In the genomic region with DNA sequence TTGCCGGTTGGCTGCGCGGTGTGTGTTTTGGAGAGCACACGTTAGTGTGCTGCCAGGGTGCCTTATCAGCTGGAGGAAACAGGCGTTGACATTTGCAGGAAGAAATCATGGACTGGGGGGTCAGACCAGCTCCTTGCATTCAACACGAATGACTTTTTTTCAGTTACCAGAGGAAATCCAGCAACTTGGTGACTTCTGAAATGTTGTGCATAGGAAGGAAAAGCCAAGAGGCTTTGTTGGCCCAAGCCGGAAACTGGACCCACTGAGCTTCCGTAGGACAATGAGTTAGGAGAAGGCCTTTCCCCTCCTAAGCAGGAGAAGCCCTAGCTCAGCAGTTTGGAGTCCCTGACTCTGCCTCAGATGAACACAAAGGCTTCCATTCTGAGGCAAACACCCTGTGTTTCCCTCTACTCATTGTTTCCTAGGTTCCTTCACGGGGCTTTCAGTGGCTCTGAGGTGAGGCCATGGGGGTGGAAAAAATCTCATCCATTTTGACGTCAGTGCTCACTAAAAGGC, we compare ENCODE assay signal across 11 mouse cellular contexts. TPM values are rescaled to one million over a fixed set of nuclear protein-coding genes. Genes with fewer than 3 reads are reported as not detected.
DNase-seq lines count a peak whose midpoint lies in the region; ATAC-seq and TF ChIP-seq lines count a peak whose summit lies in the region.
"Had no signal": no experiment of that assay in that cellular context is flagged by ENCODE, and none has a peak within 500 bp of the region (broad histone marks: within the 10 kb centered on the region; RNA-seq: fewer than 3 reads in every experiment).

No protein-coding gene starts in this region.

- H3K4me2 ChIP-seq in heart, embryonic 15.5 days: no peak overlapping the region
- H3K4me2 ChIP-seq in kidney, postnatal 0 days (ENCODE audit: low read length): no peak overlapping the region
- no peak overlapping the region for H3K4me2 ChIP-seq in midbrain, embryonic 15.5 days
- H3K4me2 ChIP-seq in intestine, embryonic 15.5 days (replicated peaks): no peak overlapping the region
- H3K4me2 ChIP-seq in forebrain, embryonic 12.5 days: no peak overlapping the region

- ATAC-seq in heart, embryonic 15.5 days (replicated peaks; ENCODE audit: insufficient number of reproducible peaks, insufficient read depth, low FRiP score, low read depth): peak; percentile 64; the same call in 1 of the 2 replicates
- no peak for ATAC-seq in kidney, postnatal 0 days (replicated peaks; ENCODE audit: low FRiP score, low read depth)
- ATAC-seq in megakaryocyte progenitor cell, adult 5-6 weeks (replicated peaks; ENCODE audit: poor library complexity): no peak
- ATAC-seq in midbrain, embryonic 15.5 days (replicated peaks): no peak
- ATAC-seq in intestine, embryonic 15.5 days: no peak
- ATAC-seq in forebrain, embryonic 12.5 days (ENCODE audit: low FRiP score): no peak
- ATAC-seq: intestine, postnatal 0 days had no signal

- no peaks in the 10 kb centered on the region for H3K9me3 ChIP-seq in heart, embryonic 15.5 days (replicated peaks)
- H3K9me3 ChIP-seq in kidney, postnatal 0 days (replicated peaks; ENCODE audit: low read length): no peaks in the 10 kb centered on the region
- no peaks in the 10 kb centered on the region for H3K9me3 ChIP-seq in midbrain, embryonic 15.5 days
- no peaks in the 10 kb centered on the region for H3K9me3 ChIP-seq in intestine, embryonic 15.5 days
- H3K9me3 ChIP-seq in forebrain, embryonic 12.5 days: no peaks in the 10 kb centered on the region
- H3K9me3 ChIP-seq: forebrain, embryonic 10.5 days had no signal

- no peaks in the 10 kb centered on the region for H3K36me3 ChIP-seq in heart, embryonic 15.5 days
- no peaks in the 10 kb centered on the region for H3K36me3 ChIP-seq in kidney, postnatal 0 days (ENCODE audit: insufficient read depth, low read length)
- no peaks in the 10 kb centered on the region for H3K36me3 ChIP-seq in midbrain, embryonic 15.5 days (replicated peaks)
- no peaks in the 10 kb centered on the region for H3K36me3 ChIP-seq in intestine, embryonic 15.5 days
- H3K36me3 ChIP-seq in forebrain, embryonic 12.5 days (replicated peaks): no peaks in the 10 kb centered on the region
- H3K36me3 ChIP-seq: forebrain, embryonic 10.5 days had no signal

- WGBS in heart, embryonic 15.5 days: 41% methylated on average over 10 of the region's 10 CpGs
- 58% methylated on average over 10 of the region's 10 CpGs for WGBS in kidney, postnatal 0 days
- 74% methylated on average over 10 of the region's 10 CpGs for WGBS in midbrain, embryonic 15.5 days
- WGBS in intestine, embryonic 15.5 days: 72% methylated on average over 10 of the region's 10 CpGs
- WGBS in forebrain, embryonic 12.5 days: 77% methylated on average over 10 of the region's 10 CpGs

- H3K27me3 ChIP-seq in heart, embryonic 15.5 days: peaks cover 6% of the 10 kb centered on the region
- no peaks in the 10 kb centered on the region for H3K27me3 ChIP-seq in kidney, postnatal 0 days (ENCODE audit: insufficient read depth, low read length)
- no peaks in the 10 kb centered on the region for H3K27me3 ChIP-seq in midbrain, embryonic 15.5 days (replicated peaks)
- no peaks in the 10 kb centered on the region for H3K27me3 ChIP-seq in intestine, embryonic 15.5 days (replicated peaks)
- no peaks in the 10 kb centered on the region for H3K27me3 ChIP-seq in forebrain, embryonic 12.5 days

- H3K27ac ChIP-seq in heart, embryonic 15.5 days: peak overlapping the region; percentile 38
- peak overlapping the region; percentile 69 for H3K27ac ChIP-seq in kidney, postnatal 0 days
- no peak overlapping the region for H3K27ac ChIP-seq in midbrain, embryonic 15.5 days
- no peak overlapping the region for H3K27ac ChIP-seq in intestine, embryonic 15.5 days
- no peak overlapping the region for H3K27ac ChIP-seq in forebrain, embryonic 12.5 days
- H3K27ac ChIP-seq: forebrain, embryonic 10.5 days had no signal

- peaks cover 23% of the 10 kb centered on the region for H3K4me1 ChIP-seq in heart, embryonic 15.5 days (replicated peaks)
- 0 out of 2 replicates have a peak, but pooled peaks cover 6% of the 10 kb centered on the region for H3K4me1 ChIP-seq in kidney, postnatal 0 days (replicated peaks; ENCODE audit: insufficient read depth, low read length)
- H3K4me1 ChIP-seq in midbrain, embryonic 15.5 days: no peaks in the 10 kb centered on the region
- H3K4me1 ChIP-seq in intestine, embryonic 15.5 days (replicated peaks): no peaks in the 10 kb centered on the region; the same call in 1 of the 2 replicates
- no peaks in the 10 kb centered on the region; the same call in 1 of the 2 replicates for H3K4me1 ChIP-seq in forebrain, embryonic 12.5 days
- H3K4me1 ChIP-seq: forebrain, embryonic 10.5 days had no signal

- DNase-seq in CD4-positive helper T cell, adult 2 months (ENCODE audit: low read depth, low spot score): peak; percentile 58
- DNase-seq in R1 (ENCODE audit: low read depth, low spot score): peak; percentile 80
- peak; percentile 65 for DNase-seq in kidney, postnatal 0 days (ENCODE audit: low spot score)
- DNase-seq: cerebellum, adult 2 months had no signal

- H3K4me3 ChIP-seq in heart, embryonic 15.5 days: no peak overlapping the region
- no peak overlapping the region for H3K4me3 ChIP-seq in kidney, postnatal 0 days (replicated peaks; ENCODE audit: low read depth, low read length)
- no peak overlapping the region for H3K4me3 ChIP-seq in midbrain, embryonic 15.5 days
- H3K4me3 ChIP-seq in intestine, embryonic 15.5 days (replicated peaks): no peak overlapping the region
- no peak overlapping the region for H3K4me3 ChIP-seq in forebrain, embryonic 12.5 days (replicated peaks)
- H3K4me3 ChIP-seq: forebrain, embryonic 10.5 days had no signal

- no peak for TF ChIP-seq CTCF in kidney, postnatal 0 days (IDR thresholded peaks at IDR 0.05; ENCODE audit: low read depth)

- H3K9ac ChIP-seq in heart, embryonic 15.5 days: no peak overlapping the region
- no peak overlapping the region for H3K9ac ChIP-seq in kidney, postnatal 0 days (ENCODE audit: low read depth, low read length)
- H3K9ac ChIP-seq in midbrain, embryonic 15.5 days: no peak overlapping the region
- no peak overlapping the region for H3K9ac ChIP-seq in intestine, embryonic 15.5 days
- H3K9ac ChIP-seq in forebrain, embryonic 12.5 days: no peak overlapping the region

RNA-seq across cellular contexts. Expression of gene Lrch1, which starts 26.5 kb away (rescaled TPM):
- 10.9 and 12.6 TPM in 2 replicates for polyA plus RNA-seq in heart, embryonic 15.5 days (2015; fragmentation: Nextera tagmentation; extraction: Ambion mirVana)
- 16.1 and 16.3 TPM in 2 replicates for polyA plus RNA-seq in kidney, postnatal 0 days (2015; fragmentation: Nextera tagmentation; extraction: Ambion mirVana)
- 12.1 and 14.3 TPM in 2 replicates for total RNA-seq in megakaryocyte progenitor cell, adult 5-6 weeks (2015)
- total RNA-seq in megakaryocyte progenitor cell, adult 5-6 weeks (2017): 9.3 and 11.3 TPM in 2 replicates
- 15.2 and 25.4 TPM in 2 replicates for polyA plus RNA-seq in midbrain, embryonic 15.5 days (2015; fragmentation: Nextera tagmentation; extraction: Ambion mirVana)
- 11.8 and 12.5 TPM in 2 replicates for polyA plus RNA-seq in intestine, embryonic 15.5 days (2015; fragmentation: Nextera tagmentation; extraction: Ambion mirVana)
- 12.6 and 13.6 TPM in 2 replicates for polyA plus RNA-seq in forebrain, embryonic 12.5 days (2016; fragmentation: Nextera tagmentation; extraction: Ambion mirVana)

RNA-seq across cellular contexts. Expression of gene Rubcnl, which starts 41.6 kb away (rescaled TPM):
- 1.8 TPM in 2 replicates for polyA plus RNA-seq in heart, embryonic 15.5 days (2015; fragmentation: Nextera tagmentation; extraction: Ambion mirVana)
- 0.22 and 0.45 TPM in 2 replicates for polyA plus RNA-seq in kidney, postnatal 0 days (2015; fragmentation: Nextera tagmentation; extraction: Ambion mirVana)
- 2.2 and 2.4 TPM in 2 replicates for total RNA-seq in megakaryocyte progenitor cell, adult 5-6 weeks (2015)
- 1.4 and 2.3 TPM in 2 replicates for total RNA-seq in megakaryocyte progenitor cell, adult 5-6 weeks (2017)
- 0.06 and 0.24 TPM in 2 replicates for polyA plus RNA-seq in midbrain, embryonic 15.5 days (2015; fragmentation: Nextera tagmentation; extraction: Ambion mirVana)
- polyA plus RNA-seq in intestine, embryonic 15.5 days (2015; fragmentation: Nextera tagmentation; extraction: Ambion mirVana): 0.43 and 0.55 TPM in 2 replicates
- polyA plus RNA-seq in forebrain, embryonic 12.5 days (2016; fragmentation: Nextera tagmentation; extraction: Ambion mirVana): 0.14 and 0.18 TPM in 2 replicates

Comparison
In these comparisons a context has a peak if more than half of its experiments do, and no peak if none do; other contexts are left out.
1. H3K27ac ChIP-seq: peak in heart, embryonic 15.5 days (single experiment) and kidney, postnatal 0 days (single experiment); none in midbrain, embryonic 15.5 days (single experiment), intestine, embryonic 15.5 days (single experiment) and forebrain, embryonic 12.5 days (single experiment).
2. Peak in every context shown above with its lines, with median percentiles within 50 percentile points of each other: DNase-seq.